Mouse (Mus musculus) lung, embryonic 14.5 days (tissue): ENCODE data around the gene Gpr84. TPM values are rescaled to one million over a fixed set of nuclear protein-coding genes. Genes with fewer than 3 reads are reported as not detected.

ENCODE experiments used
- ATAC-seq: fragments of 200-750 bp; cut with Nextera tagmentation; 2 replicates; pipeline ENCODE4 v1.8.0; 2017; ENCODE audit warnings: mild to moderate bottlenecking, moderate TSS enrichment, moderate library complexity; ENCODE audit not compliant: insufficient read depth
- DNase-seq: peaks from one replicate; pipeline ENCODE4 v3.0.0-alpha.2; 2015
- H3K27ac ChIP-seq: fragments of 300-500 bp; sonication (generic); 2 replicates; pipeline ENCODE4 v1.5.1; 2014; ENCODE audit warnings: low read depth, mild to moderate bottlenecking, moderate library complexity
- H3K27me3 ChIP-seq: fragments of 300-500 bp; sonication (generic); 2 replicates; pipeline ENCODE4 v1.6.1; 2014; ENCODE audit warnings: low read length, control low read depth; ENCODE audit not compliant: insufficient read depth
- H3K36me3 ChIP-seq: fragments of 300-500 bp; sonication (generic); 2 replicates; pipeline ENCODE4 v1.6.1; 2014; ENCODE audit warnings: control low read depth; ENCODE audit not compliant: insufficient read depth
- H3K4me1 ChIP-seq: fragments of 300-500 bp; sonication (generic); 2 replicates; pipeline ENCODE4 v1.6.1; 2014; ENCODE audit warnings: antibody characterized with exemption, control low read depth; ENCODE audit not compliant: insufficient read depth
- H3K4me2 ChIP-seq: fragments of 300-500 bp; sonication (generic); 2 replicates; pipeline ENCODE4 v1.6.1; 2014; ENCODE audit warnings: mild to moderate bottlenecking
- H3K4me3 ChIP-seq: fragments of 300-500 bp; sonication (generic); 2 replicates; pipeline ENCODE4 v1.5.1; 2014; ENCODE audit warnings: low read depth, low read length
- H3K9ac ChIP-seq: fragments of 300-500 bp; sonication (generic); 2 replicates; pipeline ENCODE4 v1.6.1; 2014
- H3K9me3 ChIP-seq: fragments of 300-500 bp; sonication (generic); 2 replicates; pipeline ENCODE4 v1.6.1; 2016; ENCODE audit warnings: low read depth, low read length, control low read depth
- CTCF ChIP-seq: IDR thresholded peaks from 2 replicates; pipeline ENCODE4 v1.5.1; 2016; ENCODE audit warnings: antibody characterized with exemption, low read depth
- WGBS: fragments of 180-500 bp; shearing (Covaris S2); extraction: QIAGEN DNeasy Blood & Tissue Kit; methylation state at CpG from one replicate; pipeline ENCODE4 v1.1.7; 2014; 5-methylcytosine and 5-hydroxymethylcytosine counted together
- polyA plus RNA-seq: library from polyadenylated mRNA; unstranded; fragments of >200 nt; fragmentation: Nextera tagmentation; extraction: Ambion mirVana; gene quantifications from 2 replicates; pipeline ENCODE4 v1.2.1, GENCODE M21; 2014

Gpr84 gene
- polyA plus RNA-seq, 1 experiment from 2014 or later = not detected

DNA sequence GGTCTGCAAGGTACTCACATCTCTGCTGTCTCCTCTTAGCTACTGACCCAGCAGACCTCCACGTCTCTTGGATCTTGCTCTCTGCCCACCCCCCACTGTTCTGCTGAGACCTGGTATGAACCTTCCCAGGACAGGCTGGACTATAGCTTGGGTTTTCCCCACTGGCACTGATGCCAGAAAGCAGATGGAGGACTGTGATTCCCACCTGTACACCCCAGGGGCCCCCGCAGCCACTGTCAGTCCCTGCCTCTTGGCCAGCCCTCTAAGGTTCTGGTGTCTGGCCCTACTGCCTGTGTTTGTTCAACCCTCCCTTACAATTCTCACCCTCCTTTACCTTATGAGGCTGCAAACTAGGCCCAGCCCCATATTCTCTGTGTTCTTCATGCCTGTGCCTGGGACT, 44.3 kb upstream of the Gpr84 start:
- H3K9ac ChIP-seq = no peak overlapping the region
- DNase-seq = no peak
- H3K36me3 ChIP-seq = peaks cover 75% of the 10 kb centered on the region
- H3K9me3 ChIP-seq = no peaks in the 10 kb centered on the region
- no peaks in the 10 kb centered on the region for H3K27me3 ChIP-seq
- H3K4me3 ChIP-seq = no peak overlapping the region
- no peak overlapping the region for H3K4me2 ChIP-seq
- ATAC-seq = no peak
- 87% methylated on average over 2 of the region's 2 CpGs for WGBS
- H3K4me1 ChIP-seq = no peaks in the 10 kb centered on the region; the same call in 1 of the 2 replicates
- H3K27ac ChIP-seq = no peak overlapping the region
- no peak for TF ChIP-seq CTCF

DNA sequence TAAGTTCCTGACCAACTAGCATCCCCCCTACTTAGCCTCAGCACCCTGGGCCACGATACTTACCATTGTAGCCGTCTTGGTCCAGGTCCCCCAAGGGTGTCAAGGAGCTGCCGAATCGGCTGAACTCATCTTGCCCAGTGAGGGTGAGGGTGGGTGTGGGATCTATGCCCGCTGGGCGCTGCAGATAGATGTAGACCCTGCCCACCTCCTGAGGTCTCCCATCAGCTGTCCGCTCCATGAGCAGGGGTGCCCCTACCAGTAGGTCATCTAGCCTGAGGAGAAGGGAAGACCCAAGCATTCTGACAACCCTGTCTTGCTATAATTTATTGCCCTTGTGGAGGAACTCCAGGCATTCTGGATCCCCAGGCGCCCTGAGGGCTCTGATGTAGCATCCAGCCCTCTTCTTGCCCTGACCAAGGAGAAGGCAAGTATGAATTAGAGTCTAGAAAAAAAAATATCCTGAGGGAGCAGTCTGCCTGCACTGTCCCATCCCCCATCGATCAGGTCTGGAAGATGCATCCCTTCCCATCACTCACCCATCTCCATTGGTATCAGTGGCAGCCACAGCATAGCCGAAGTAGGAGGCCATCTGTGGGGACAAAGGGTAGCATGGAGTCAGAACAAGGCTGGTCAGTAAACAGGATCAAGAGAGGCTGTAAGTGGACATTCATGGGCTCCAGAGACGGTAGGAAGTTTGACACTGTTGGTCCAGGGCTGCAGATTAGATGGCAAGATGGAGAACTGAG, 43.3 kb upstream of the Gpr84 start:
- ATAC-seq (no peak), DNase-seq (no peak)
- H3K9me3 ChIP-seq = no peaks in the 10 kb centered on the region
- 88% methylated on average over 11 of the region's 11 CpGs for WGBS
- TF ChIP-seq CTCF = no peak
- H3K4me1 ChIP-seq = no peaks in the 10 kb centered on the region
- peaks cover 85% of the 10 kb centered on the region for H3K36me3 ChIP-seq
- no peak overlapping the region for H3K9ac ChIP-seq
- no peaks in the 10 kb centered on the region for H3K27me3 ChIP-seq
- no peak overlapping the region for H3K4me2 ChIP-seq
- no peak overlapping the region for H3K27ac ChIP-seq
- no peak overlapping the region for H3K4me3 ChIP-seq

DNA sequence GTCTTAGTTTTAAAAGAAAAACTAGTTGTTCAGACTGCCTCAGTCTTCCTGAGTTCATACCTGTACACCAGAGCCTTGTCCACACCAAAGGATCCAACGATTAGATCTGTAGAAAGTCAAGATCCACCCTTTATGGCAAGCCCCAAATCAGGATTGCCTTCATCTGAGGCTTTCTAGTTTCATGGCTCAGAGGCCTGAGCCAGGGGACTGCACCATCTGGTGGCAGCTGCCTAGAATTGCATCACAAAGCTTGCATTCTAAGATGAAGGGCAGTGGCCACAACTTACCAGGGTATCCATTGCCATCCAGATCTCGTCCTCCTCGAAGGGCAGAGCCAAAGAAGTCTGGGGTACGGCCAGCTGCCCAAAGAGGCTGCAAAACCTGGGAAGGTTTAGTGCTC, 42.4 kb upstream of the Gpr84 start:
- Histone ChIP-seq H3K9ac (no peak overlapping the region), H3K27ac (no peak overlapping the region), H3K4me3 (no peak overlapping the region), H3K4me1 (no peaks in the 10 kb centered on the region), H3K9me3 (no peaks in the 10 kb centered on the region), H3K36me3 (peaks cover 93% of the 10 kb centered on the region), H3K4me2 (no peak overlapping the region), H3K27me3 (no peaks in the 10 kb centered on the region)
- TF ChIP-seq CTCF = peak; percentile 86
- ATAC-seq (0 out of 2 replicates have a peak, but pooled peaks have one; percentile 22), DNase-seq (peak; percentile 89)
- WGBS = 39% methylated on average over 4 of the region's 4 CpGs

DNA sequence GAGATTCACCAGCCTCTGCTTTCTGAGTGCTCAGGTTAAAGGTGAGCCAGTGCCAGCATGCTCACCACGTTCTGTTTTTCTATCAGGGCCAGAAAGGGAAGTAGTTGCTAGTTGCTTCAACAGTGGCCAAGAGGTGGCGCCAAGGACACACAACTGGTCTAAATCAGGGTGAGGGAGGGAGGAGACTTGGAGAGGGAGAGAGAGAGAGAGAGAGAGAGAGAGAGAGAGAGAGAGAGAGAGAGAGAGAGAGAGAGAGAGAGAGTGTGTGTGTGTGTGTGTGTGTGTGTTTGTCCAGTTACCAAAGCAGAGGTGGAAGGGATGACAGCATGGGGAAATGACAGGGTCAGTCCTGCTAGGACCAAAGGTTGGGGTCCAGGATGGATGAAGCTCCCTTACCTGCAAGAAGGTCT, 36.9 kb upstream of the Gpr84 start:
- WGBS = 9% methylated on average over 2 of the region's 2 CpGs

GRCm38 (mm10) chr15:103345789-103346188, 35.4 kb upstream of the Gpr84 start:
- 85% methylated on average over 6 of the region's 6 CpGs for WGBS
- Histone ChIP-seq H3K27me3 (peaks cover 12% of the 10 kb centered on the region), H3K27ac (no peak overlapping the region), H3K9me3 (no peaks in the 10 kb centered on the region), H3K4me1 (no peaks in the 10 kb centered on the region), H3K4me2 (no peak overlapping the region), H3K4me3 (no peak overlapping the region), H3K36me3 (peaks cover 69% of the 10 kb centered on the region), H3K9ac (no peak overlapping the region)
- TF ChIP-seq CTCF = no peak
- no peak for ATAC-seq
- no peak for DNase-seq

More for the DNA sequence above, 36.9 kb upstream of the Gpr84 start:
- Histone ChIP-seq H3K4me1 (no peaks in the 10 kb centered on the region), H3K36me3 (peaks cover 84% of the 10 kb centered on the region), H3K9me3 (no peaks in the 10 kb centered on the region), H3K4me2 (no peak overlapping the region), H3K27ac (no peak overlapping the region), H3K4me3 (no peak overlapping the region), H3K27me3 (no peaks in the 10 kb centered on the region), H3K9ac (no peak overlapping the region)
- TF ChIP-seq CTCF = peak; percentile 76
- DNase-seq = peak; percentile 84
- ATAC-seq = no peak

- H3K27ac ChIP-seq = no peak overlapping the region
- no peak for ATAC-seq
- H3K4me2 ChIP-seq = no peak overlapping the region
- peaks cover 47% of the 10 kb centered on the region for H3K36me3 ChIP-seq
- peak; percentile 36; the same call in 1 of the 2 replicates for TF ChIP-seq CTCF
- no peak overlapping the region for H3K9ac ChIP-seq
- H3K9me3 ChIP-seq = no peaks in the 10 kb centered on the region
- H3K4me1 ChIP-seq = peaks cover 4% of the 10 kb centered on the region; the same call in 1 of the 2 replicates
- H3K27me3 ChIP-seq = peaks cover 34% of the 10 kb centered on the region
- no peak overlapping the region for H3K4me3 ChIP-seq
- DNase-seq = no peak
These were observed 33.1 kb upstream of the Gpr84 start for GRCm38 (mm10) chr15:103343556-103343955.

- ATAC-seq (no peak), DNase-seq (no peak)
- Histone ChIP-seq H3K36me3 (peaks cover 42% of the 10 kb centered on the region), H3K4me1 (peaks cover 4% of the 10 kb centered on the region; the same call in 1 of the 2 replicates), H3K27ac (no peak overlapping the region), H3K9me3 (no peaks in the 10 kb centered on the region), H3K4me2 (no peak overlapping the region), H3K27me3 (peaks cover 40% of the 10 kb centered on the region), H3K9ac (no peak overlapping the region), H3K4me3 (no peak overlapping the region)
- WGBS = 62% methylated on average over 3 of the region's 3 CpGs
- TF ChIP-seq CTCF = no peak
These were observed 32.6 kb upstream of the Gpr84 start for GRCm38 (mm10) chr15:103343008-103343407.
